Mouse (Mus musculus) ES-E14 (cell line): Measurements from ENCODE around the gene Slc10a4. TPM values are rescaled to one million over a fixed set of nuclear protein-coding genes. Genes with fewer than 3 reads are reported as not detected.
"Not testable (repeated sequence)": the region's sequence is repeated elsewhere in the genome, so short reads cannot be mapped to it uniquely, and the experiment has no call there.

Experiments
- DNase-seq: peaks from one replicate; pipeline ENCODE4 v3.0.0-alpha.2; 2013; ENCODE audit warnings: low read depth, low spot score
- H3K27ac ChIP-seq: 2 replicates; pipeline ENCODE4 v1.5.1; 2012; ENCODE audit warnings: low read depth, mild to moderate bottlenecking, low read length, moderate library complexity, mixed read lengths; ENCODE audit not compliant: poor library complexity, insufficient read depth, severe bottlenecking
- H3K36me3 ChIP-seq: 2 replicates; pipeline ENCODE4 v1.6.1; 2012; ENCODE audit warnings: mild to moderate bottlenecking, low read length, moderate library complexity, mixed read lengths; ENCODE audit not compliant: control insufficient read depth, poor library complexity, insufficient read depth, severe bottlenecking
- H3K4me1 ChIP-seq, 2 experiments: fragments of 150-350 bp in 1 of 2; sonication (generic) in 1 of 2; 2 replicates each; pipeline ENCODE4 v1.6.1; 2012; ENCODE audit warnings: low read length in 2 of 2, mild to moderate bottlenecking in 1 of 2, mixed read lengths in 1 of 2; ENCODE audit not compliant: control insufficient read depth in 2 of 2, insufficient read depth in 2 of 2, poor library complexity in 1 of 2
- H3K4me3 ChIP-seq, 2 experiments: fragments of 150-350 bp in 1 of 2; sonication (generic) in 1 of 2; 2 replicates each; pipeline ENCODE4 v1.5.1; 2012; ENCODE audit warnings: low read length in 2 of 2, low read depth in 1 of 2, mild to moderate bottlenecking in 1 of 2, mixed read lengths in 1 of 2; ENCODE audit not compliant: insufficient read depth in 1 of 2, poor library complexity in 1 of 2, severe bottlenecking in 1 of 2
- H3K9ac ChIP-seq: 2 replicates; pipeline ENCODE4 v1.6.1; 2012; ENCODE audit warnings: low read depth, mild to moderate bottlenecking, low read length, mixed read lengths; ENCODE audit not compliant: poor library complexity, insufficient read depth, severe bottlenecking
- H3K9me3 ChIP-seq: fragments of 150-350 bp; sonication (generic); 2 replicates; pipeline ENCODE4 v1.6.1; 2012; ENCODE audit warnings: low read depth, mild to moderate bottlenecking, low read length; ENCODE audit not compliant: control insufficient read depth, insufficient read depth
- CHD2 ChIP-seq: IDR thresholded peaks from 2 replicates; pipeline ENCODE4 v1.6.1; 2014; ENCODE audit warnings: mild to moderate bottlenecking, low read depth, low read length, inconsistent platforms
- HCFC1 ChIP-seq: IDR thresholded peaks from 2 replicates; pipeline ENCODE4 v1.6.1; 2012; ENCODE audit warnings: low read length, inconsistent platforms, borderline replicate concordance; ENCODE audit not compliant: insufficient read depth
- MAFK ChIP-seq: IDR thresholded peaks from 2 replicates; pipeline ENCODE4 v1.6.1; 2014; ENCODE audit warnings: mild to moderate bottlenecking, low read depth, low read length, inconsistent platforms; ENCODE audit not compliant: insufficient read depth
- ZC3H11A ChIP-seq: IDR thresholded peaks from 2 replicates; pipeline ENCODE4 v1.6.1; 2012; ENCODE audit warnings: low read depth, mild to moderate bottlenecking, inconsistent platforms, low read length, borderline replicate concordance
- ZNF384 ChIP-seq: IDR thresholded peaks from 2 replicates; pipeline ENCODE4 v1.6.1; 2012; ENCODE audit warnings: low read depth, low read length, inconsistent platforms
- in situ Hi-C, 2 experiments: fragments of 600-800 bp; cut with MboI; formaldehyde crosslinking; loops; one replicate each; pipeline ENCODE4 v1.15.1; 2025; ENCODE audit warnings: low sequenced_read_pairs in 2 of 2, inconsistent platforms in 1 of 2; ENCODE audit not compliant: unreplicated experiment in 2 of 2
- total RNA-seq: library from RNA; depleted of rRNA; stranded (reverse); fragments of 300-350 nt; gene quantifications from 2 replicates; pipeline ENCODE4 v1.2.3, GENCODE M21; 2012

Slc10a4 gene
- total RNA-seq, 1 experiment = 0.45 TPM

GRCm38 (mm10) chr5:72994928-72995327 lies 11.8 kb upstream of the Slc10a4 start:
- DNase-seq = no peak
- no peak overlapping the region for H3K27ac ChIP-seq
- no peaks in the 10 kb centered on the region for H3K36me3 ChIP-seq
- TF ChIP-seq ZC3H11A (no peak), MAFK (no peak), CHD2 (no peak), ZNF384 (no peak), HCFC1 (no peak)
- H3K9me3 ChIP-seq = no peaks in the 10 kb centered on the region
- H3K9ac ChIP-seq = no peak overlapping the region
- no peaks in the 10 kb centered on the region for H3K4me1 ChIP-seq
- no peak overlapping the region for H3K4me3 ChIP-seq
- in situ Hi-C loops = loop anchor here in 1 of 2 experiments (25.0 kb wide), 1 partner anchor 392 kb away; no protein-coding TSS in a partner anchor

DNA sequence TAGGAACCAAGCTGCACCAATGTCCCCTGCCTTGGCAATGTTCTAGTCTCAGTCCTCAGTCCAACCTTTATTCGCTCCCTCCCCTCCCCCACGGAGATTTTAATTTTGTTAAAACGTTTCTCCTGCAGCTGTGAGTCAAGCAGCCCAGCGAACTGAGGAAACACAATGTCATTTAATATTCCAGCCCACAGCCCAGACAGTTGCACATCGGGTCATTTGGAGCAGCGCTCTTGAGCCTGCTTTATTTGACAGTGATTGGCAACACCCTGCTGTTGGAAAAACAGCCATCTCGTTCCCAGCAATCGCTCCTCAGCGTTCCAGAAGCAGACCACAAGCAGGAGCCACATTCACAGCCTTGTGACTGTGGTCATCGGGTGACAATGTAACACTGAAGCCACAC lies 11.3 kb upstream of the Slc10a4 start:
- Histone ChIP-seq H3K9ac (no peak overlapping the region), H3K36me3 (no peaks in the 10 kb centered on the region), H3K4me3 (no peak overlapping the region), H3K27ac (no peak overlapping the region), H3K4me1 (no peaks in the 10 kb centered on the region), H3K9me3 (no peaks in the 10 kb centered on the region)
- no peak for DNase-seq
- in situ Hi-C loops = loop anchor here in 1 of 2 experiments (25.0 kb wide), 1 partner anchor 392 kb away; no protein-coding TSS in a partner anchor
- TF ChIP-seq HCFC1 (no peak), MAFK (no peak), CHD2 (no peak), ZC3H11A (no peak), ZNF384 (no peak)

DNA sequence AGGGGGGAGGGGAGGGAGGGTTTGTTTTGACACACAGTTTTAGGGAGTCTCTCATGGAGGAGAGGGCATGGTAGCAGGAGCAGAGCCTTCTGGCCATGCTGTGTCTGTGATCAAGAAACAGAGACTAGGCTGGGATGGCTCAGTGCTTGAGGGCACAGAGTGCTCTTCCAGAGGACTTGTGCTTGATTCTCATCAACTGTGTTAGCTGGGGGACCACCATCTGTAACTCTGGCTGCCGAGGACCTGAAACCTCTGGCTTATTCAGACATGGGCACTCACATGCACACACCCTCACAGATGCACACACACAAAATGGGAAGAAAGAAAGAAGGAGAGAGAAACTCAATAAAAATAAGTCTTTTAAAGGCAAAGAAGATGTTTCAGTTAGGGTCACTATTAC lies 8.1 kb upstream of the Slc10a4 start:
- not testable (repeated sequence) for DNase-seq

GRCm38 (mm10) chr5:73004046-73004445 lies 2.6 kb upstream of the Slc10a4 start:
- no peak overlapping the region for H3K9ac ChIP-seq
- in situ Hi-C loops = no loop called here
- no peaks in the 10 kb centered on the region for H3K9me3 ChIP-seq
- no peak overlapping the region for H3K4me3 ChIP-seq
- no peaks in the 10 kb centered on the region for H3K4me1 ChIP-seq
- no peak overlapping the region for H3K27ac ChIP-seq
- DNase-seq = no peak
- TF ChIP-seq MAFK (no peak), ZNF384 (no peak), ZC3H11A (no peak), HCFC1 (no peak), CHD2 (no peak)
- no peaks in the 10 kb centered on the region for H3K36me3 ChIP-seq

More for the DNA sequence above, 8.1 kb upstream of the Slc10a4 start:
- H3K9me3 ChIP-seq, H3K4me1 ChIP-seq, H3K36me3 ChIP-seq, H3K27ac ChIP-seq, H3K9ac ChIP-seq, H3K4me3 ChIP-seq: not testable (repeated sequence)
- in situ Hi-C loops = loop anchor here in 1 of 2 experiments (25.0 kb wide), 1 partner anchor 389 kb away; no protein-coding TSS in a partner anchor

DNA sequence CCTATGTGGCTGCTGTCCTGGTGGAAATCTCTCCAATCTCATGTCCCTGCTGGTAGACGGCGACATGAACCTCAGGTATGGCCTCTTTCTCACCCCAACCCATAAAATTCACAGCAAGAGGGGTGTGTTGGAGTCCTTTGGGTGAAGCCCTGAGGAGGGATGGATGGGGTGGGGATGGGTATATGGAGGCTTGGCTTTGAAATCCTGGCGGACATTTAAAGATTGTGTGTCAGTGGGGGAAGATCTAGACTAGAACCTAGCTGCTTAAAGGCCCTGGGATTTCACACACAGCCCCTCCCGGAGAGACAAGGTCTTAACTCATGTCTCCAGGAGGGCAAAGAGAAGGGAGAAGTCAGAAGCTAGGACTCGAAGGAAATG lies 888 bp downstream of the Slc10a4 start:
- Histone ChIP-seq H3K27ac (no peak overlapping the region), H3K4me3 (peak overlapping the region in 1 of 2 experiments; percentile 58; a peak in 1 of 4 replicates), H3K4me1 (no peaks in the 10 kb centered on the region), H3K9me3 (no peaks in the 10 kb centered on the region), H3K36me3 (no peaks in the 10 kb centered on the region), H3K9ac (no peak overlapping the region)
- in situ Hi-C loops = no loop called here
- no peak for DNase-seq
- no peak for TF ChIP-seq CHD2
- TF ChIP-seq HCFC1 = no peak
- no peak for TF ChIP-seq MAFK
- no peak for TF ChIP-seq ZC3H11A
- TF ChIP-seq ZNF384 = no peak
